Mouse (Mus musculus) embryonic facial prominence, embryonic 12.5 days (tissue): ENCODE data around the gene Rhobtb1. TPM values are rescaled to one million over a fixed set of nuclear protein-coding genes. Genes with fewer than 3 reads are reported as not detected.

ENCODE experiments used
- ATAC-seq: fragments of 200-750 bp; cut with Nextera tagmentation; 2 replicates; pipeline ENCODE4 v1.8.0; 2017; ENCODE audit not compliant: insufficient number of reproducible peaks, insufficient read depth, low FRiP score, low TSS enrichment
- H3K27ac ChIP-seq: fragments of 300-500 bp; sonication (generic); 2 replicates; pipeline ENCODE4 v1.5.1; 2016; ENCODE audit warnings: mild to moderate bottlenecking
- H3K27me3 ChIP-seq: fragments of 300-500 bp; sonication (generic); 2 replicates; pipeline ENCODE4 v1.6.1; 2016; ENCODE audit warnings: mild to moderate bottlenecking, moderate library complexity
- H3K36me3 ChIP-seq: fragments of 300-500 bp; sonication (generic); 2 replicates; pipeline ENCODE4 v1.6.1; 2016; ENCODE audit warnings: mild to moderate bottlenecking
- H3K4me1 ChIP-seq: fragments of 300-500 bp; sonication (generic); 2 replicates; pipeline ENCODE4 v1.6.1; 2016
- H3K4me2 ChIP-seq: fragments of 300-500 bp; sonication (generic); replicated peaks from 2 replicates; pipeline ENCODE4 v1.6.1; 2016; ENCODE audit warnings: mild to moderate bottlenecking, moderate library complexity
- H3K4me3 ChIP-seq: fragments of 300-500 bp; sonication (generic); 2 replicates; pipeline ENCODE4 v1.5.1; 2016; ENCODE audit warnings: mild to moderate bottlenecking
- H3K9ac ChIP-seq: fragments of 300-500 bp; sonication (generic); 2 replicates; pipeline ENCODE4 v1.6.1; 2016; ENCODE audit warnings: mild to moderate bottlenecking, moderate library complexity
- H3K9me3 ChIP-seq: fragments of 300-500 bp; sonication (generic); 2 replicates; pipeline ENCODE4 v1.6.1; 2016; ENCODE audit warnings: mild to moderate bottlenecking, moderate library complexity
- WGBS: fragments of 180-500 bp; shearing (Covaris S2); methylation state at CpG from one replicate; pipeline ENCODE4 v1.1.7; 2016; 5-methylcytosine and 5-hydroxymethylcytosine counted together
- polyA plus RNA-seq: library from polyadenylated mRNA; unstranded; fragments of >200 nt; fragmentation: Nextera tagmentation; extraction: Ambion mirVana; gene quantifications from 2 replicates; pipeline ENCODE4 v1.2.1, GENCODE M21; 2016

Rhobtb1 gene
- polyA plus RNA-seq, 1 experiment from 2014 or later, result 33.0 TPM

GRCm38 (mm10) chr10:69130613-69131012, 20.6 kb upstream of the Rhobtb1 start:
- Histone ChIP-seq H3K9ac (no peak overlapping the region), H3K27me3 (no peaks in the 10 kb centered on the region), H3K9me3 (no peaks in the 10 kb centered on the region), H3K36me3 (no peaks in the 10 kb centered on the region), H3K4me3 (no peak overlapping the region), H3K4me1 (no peaks in the 10 kb centered on the region), H3K27ac (no peak overlapping the region), H3K4me2 (no peak overlapping the region)
- WGBS, result 62% methylated on average over 5 of the region's 5 CpGs
- no peak for ATAC-seq

GRCm38 (mm10) chr10:69134356-69134755, 16.9 kb upstream of the Rhobtb1 start:
- Histone ChIP-seq H3K9me3 (no peaks in the 10 kb centered on the region), H3K27me3 (no peaks in the 10 kb centered on the region), H3K27ac (no peak overlapping the region), H3K36me3 (no peaks in the 10 kb centered on the region), H3K4me2 (no peak overlapping the region), H3K4me1 (no peaks in the 10 kb centered on the region), H3K4me3 (no peak overlapping the region), H3K9ac (no peak overlapping the region)
- no peak for ATAC-seq

- ATAC-seq, result no peak
- Histone ChIP-seq H3K4me3 (no peak overlapping the region), H3K9me3 (no peaks in the 10 kb centered on the region), H3K4me1 (no peaks in the 10 kb centered on the region), H3K9ac (no peak overlapping the region), H3K27me3 (no peaks in the 10 kb centered on the region), H3K4me2 (no peak overlapping the region), H3K36me3 (no peaks in the 10 kb centered on the region), H3K27ac (no peak overlapping the region)
- WGBS, result 71% methylated on average over 9 of the region's 9 CpGs
Observed at GRCm38 (mm10) chr10:69136241-69136828, 14.9 kb upstream of the Rhobtb1 start.

DNA sequence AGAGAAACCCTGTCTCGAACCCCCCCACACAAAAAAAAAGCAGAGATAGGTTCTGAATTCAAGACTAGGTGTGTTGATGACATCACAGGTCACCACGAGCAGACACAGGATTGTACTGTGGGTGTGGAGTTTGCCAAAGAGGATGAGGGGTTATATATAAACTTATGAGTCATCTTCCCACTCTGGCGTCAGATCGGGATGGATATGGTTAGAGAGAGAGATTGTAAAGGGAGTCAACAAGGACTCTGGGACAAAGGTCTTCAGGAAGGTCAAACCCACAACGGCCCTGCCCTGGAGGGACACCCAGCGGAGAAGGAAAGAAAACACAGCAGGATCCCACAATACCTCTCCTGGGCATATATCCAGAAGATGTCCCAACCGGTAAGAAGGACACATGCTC, 2.0 kb upstream of the Rhobtb1 start:
- H3K36me3 ChIP-seq, result no peaks in the 10 kb centered on the region
- no peak overlapping the region for H3K9ac ChIP-seq
- ATAC-seq, result no peak
- H3K4me3 ChIP-seq, result no peak overlapping the region
- H3K4me2 ChIP-seq, result no peak overlapping the region
- H3K4me1 ChIP-seq, result no peaks in the 10 kb centered on the region
- H3K27me3 ChIP-seq, result no peaks in the 10 kb centered on the region
- no peak overlapping the region for H3K27ac ChIP-seq
- WGBS, result 87% methylated on average over 7 of the region's 7 CpGs
- no peaks in the 10 kb centered on the region for H3K9me3 ChIP-seq

DNA sequence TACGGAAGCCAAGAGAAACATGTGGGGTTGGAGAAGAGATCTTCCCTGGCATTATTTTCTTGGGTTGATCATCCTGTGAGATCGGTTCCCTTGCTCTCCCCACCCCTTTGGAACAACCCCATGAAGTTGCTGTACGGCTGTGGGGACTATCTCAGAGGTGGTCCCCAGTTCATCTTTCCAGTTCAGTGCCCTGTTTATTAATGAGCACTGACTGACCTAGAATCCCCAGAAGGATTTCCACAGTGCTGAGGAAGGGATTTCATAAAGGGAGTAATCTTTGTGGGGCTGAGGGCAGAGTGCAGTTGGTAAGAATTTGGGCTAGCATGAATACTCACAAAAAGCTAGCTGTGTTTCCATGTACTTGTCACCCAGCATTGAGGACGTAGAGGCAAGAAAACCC, 1.7 kb downstream of the Rhobtb1 start:
- WGBS, result 83% methylated on average over 4 of the region's 4 CpGs
- H3K9ac ChIP-seq, result no peak overlapping the region
- H3K36me3 ChIP-seq, result no peaks in the 10 kb centered on the region
- no peaks in the 10 kb centered on the region for H3K9me3 ChIP-seq
- ATAC-seq, result no peak
- H3K4me3 ChIP-seq, result no peak overlapping the region
- H3K27me3 ChIP-seq, result no peaks in the 10 kb centered on the region
- H3K27ac ChIP-seq, result no peak overlapping the region
- H3K4me2 ChIP-seq, result no peak overlapping the region
- peaks cover 3% of the 10 kb centered on the region; the same call in 1 of the 2 replicates for H3K4me1 ChIP-seq

GRCm38 (mm10) chr10:69155428-69156175, 4.4 kb downstream of the Rhobtb1 start:
- Histone ChIP-seq H3K27ac (no peak overlapping the region), H3K4me1 (peaks cover 3% of the 10 kb centered on the region; the same call in 1 of the 2 replicates), H3K9ac (no peak overlapping the region), H3K4me2 (no peak overlapping the region), H3K9me3 (no peaks in the 10 kb centered on the region), H3K4me3 (no peak overlapping the region), H3K27me3 (no peaks in the 10 kb centered on the region), H3K36me3 (no peaks in the 10 kb centered on the region)
- no peak for ATAC-seq
- 82% methylated on average over 10 of the region's 10 CpGs for WGBS

DNA sequence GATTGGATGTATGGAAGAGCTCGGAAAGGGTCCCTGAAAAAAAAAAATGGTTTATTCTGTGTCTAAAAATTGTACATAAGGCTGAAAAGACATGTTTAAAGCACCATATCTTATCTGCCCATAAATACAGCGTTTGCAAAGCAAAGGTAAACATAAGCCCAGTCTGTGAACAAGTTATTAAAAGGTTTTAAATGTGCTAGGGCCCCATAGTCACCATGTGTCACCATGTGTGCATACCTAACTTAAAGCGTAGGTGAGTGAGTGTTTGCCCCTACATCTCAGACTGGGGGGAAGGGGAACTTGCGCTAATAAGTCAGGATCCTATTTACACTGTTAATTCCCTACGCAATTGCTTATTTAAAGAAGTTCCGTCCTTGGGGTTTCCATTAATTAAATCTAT, 5.2 kb downstream of the Rhobtb1 start:
- Histone ChIP-seq H3K9me3 (no peaks in the 10 kb centered on the region), H3K27me3 (no peaks in the 10 kb centered on the region), H3K27ac (no peak overlapping the region), H3K4me1 (peaks cover 3% of the 10 kb centered on the region; the same call in 1 of the 2 replicates), H3K4me3 (no peak overlapping the region), H3K9ac (no peak overlapping the region), H3K36me3 (no peaks in the 10 kb centered on the region), H3K4me2 (no peak overlapping the region)
- ATAC-seq, result no peak
- 67% methylated on average over 6 of the region's 6 CpGs for WGBS

DNA sequence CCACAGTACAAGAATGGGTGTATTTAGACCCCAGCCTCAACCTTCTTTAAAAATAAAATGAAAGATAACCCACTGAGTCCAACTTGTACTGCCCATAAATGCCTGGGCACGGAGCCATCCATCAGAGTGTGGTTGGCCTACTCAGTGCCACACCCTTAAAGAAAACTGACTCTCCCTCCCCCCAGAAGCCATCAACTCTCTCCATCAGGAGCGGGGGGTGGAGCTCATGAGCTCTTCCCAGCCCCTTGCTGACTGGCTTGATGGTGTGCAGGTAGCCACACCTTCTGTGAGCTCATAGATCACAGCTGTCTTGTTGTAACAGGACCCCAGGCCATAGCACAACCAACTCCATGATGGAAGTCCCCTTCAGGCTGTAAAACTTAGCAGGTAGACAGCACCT, 6.2 kb downstream of the Rhobtb1 start:
- Histone ChIP-seq H3K9me3 (no peaks in the 10 kb centered on the region), H3K27ac (no peak overlapping the region), H3K36me3 (no peaks in the 10 kb centered on the region), H3K4me1 (peaks cover 3% of the 10 kb centered on the region; the same call in 1 of the 2 replicates), H3K4me2 (no peak overlapping the region), H3K27me3 (no peaks in the 10 kb centered on the region), H3K4me3 (no peak overlapping the region), H3K9ac (no peak overlapping the region)
- WGBS, result 69% methylated on average over 2 of the region's 2 CpGs
- no peak for ATAC-seq

DNA sequence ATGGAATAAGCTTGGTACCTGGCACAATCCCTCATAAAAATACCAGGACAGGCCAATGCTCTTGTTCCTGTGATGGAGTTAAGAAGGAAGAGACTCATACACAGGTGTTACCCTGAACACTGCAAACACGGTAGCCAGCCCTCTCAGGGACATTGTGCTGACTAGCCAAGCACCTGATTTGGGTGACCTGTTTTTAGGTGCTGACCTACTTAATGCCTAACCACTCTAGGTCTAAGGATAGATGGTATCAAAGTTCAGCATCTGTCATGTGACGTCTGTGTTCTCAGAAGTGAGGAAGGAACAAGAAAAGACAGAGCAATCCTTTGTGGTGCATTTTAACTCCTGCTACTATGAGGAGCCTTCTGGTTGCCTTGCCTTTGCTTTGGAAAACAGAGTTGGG, 9.6 kb downstream of the Rhobtb1 start:
- peaks cover 3% of the 10 kb centered on the region; the same call in 1 of the 2 replicates for H3K4me1 ChIP-seq
- H3K27me3 ChIP-seq, result no peaks in the 10 kb centered on the region
- WGBS, result 90% methylated on average over 2 of the region's 2 CpGs
- H3K9ac ChIP-seq, result no peak overlapping the region
- no peaks in the 10 kb centered on the region for H3K36me3 ChIP-seq
- H3K4me3 ChIP-seq, result no peak overlapping the region
- H3K27ac ChIP-seq, result no peak overlapping the region
- no peaks in the 10 kb centered on the region for H3K9me3 ChIP-seq
- ATAC-seq, result no peak
- H3K4me2 ChIP-seq, result no peak overlapping the region

DNA sequence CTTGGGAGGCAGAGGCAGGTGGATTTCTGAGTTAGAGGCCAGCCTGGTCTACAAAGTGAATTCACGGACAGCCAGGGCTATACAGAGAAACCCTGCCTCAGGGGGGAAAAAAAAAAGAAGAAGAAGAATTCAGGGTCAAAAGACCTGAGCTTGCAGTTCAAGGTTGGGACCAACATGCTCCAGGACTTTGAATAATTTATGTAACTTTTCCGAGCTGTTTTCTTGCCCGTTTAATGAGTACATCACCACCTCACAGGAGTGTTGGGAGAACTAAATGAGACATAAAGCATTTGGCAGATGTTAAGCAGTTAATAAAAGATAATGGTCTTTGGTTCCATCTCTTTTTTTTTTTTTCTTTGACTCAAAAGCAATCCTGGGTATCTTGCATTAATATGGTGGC, 10.3 kb downstream of the Rhobtb1 start:
- Histone ChIP-seq H3K9me3 (no peaks in the 10 kb centered on the region), H3K4me1 (peaks cover 3% of the 10 kb centered on the region; the same call in 1 of the 2 replicates), H3K27ac (no peak overlapping the region), H3K4me3 (no peak overlapping the region), H3K4me2 (no peak overlapping the region), H3K27me3 (no peaks in the 10 kb centered on the region), H3K36me3 (no peaks in the 10 kb centered on the region), H3K9ac (no peak overlapping the region)
- no peak for ATAC-seq
- WGBS, result 90% methylated on average over 3 of the region's 3 CpGs

GRCm38 (mm10) chr10:69162577-69162976, 11.3 kb downstream of the Rhobtb1 start:
- Histone ChIP-seq H3K27me3 (no peaks in the 10 kb centered on the region), H3K9ac (no peak overlapping the region), H3K4me2 (no peak overlapping the region), H3K36me3 (no peaks in the 10 kb centered on the region), H3K4me3 (no peak overlapping the region), H3K4me1 (peaks cover under 1% of the 10 kb centered on the region; the same call in 1 of the 2 replicates), H3K9me3 (no peaks in the 10 kb centered on the region), H3K27ac (no peak overlapping the region)
- WGBS, result 84% methylated on average over 5 of the region's 5 CpGs
- no peak for ATAC-seq

- Histone ChIP-seq H3K9ac (no peak overlapping the region), H3K4me1 (no peaks in the 10 kb centered on the region), H3K27ac (no peak overlapping the region), H3K9me3 (no peaks in the 10 kb centered on the region), H3K27me3 (no peaks in the 10 kb centered on the region), H3K4me3 (no peak overlapping the region), H3K36me3 (no peaks in the 10 kb centered on the region), H3K4me2 (no peak overlapping the region)
- 84% methylated on average over 5 of the region's 5 CpGs for WGBS
- no peak for ATAC-seq
Observed at GRCm38 (mm10) chr10:69163216-69163615, 12.0 kb downstream of the Rhobtb1 start.
